Comparison of ENCODE assay signal across 24 mouse cellular contexts in genomic region chr6:24608129-24608528, GRCm38 (mm10). TPM values are rescaled to one million over a fixed set of nuclear protein-coding genes. Genes with fewer than 3 reads are reported as not detected.
DNase-seq lines count a peak whose midpoint lies in the region; ATAC-seq and TF ChIP-seq lines count a peak whose summit lies in the region.
"Had no signal": no experiment of that assay in that cellular context is flagged by ENCODE, and none has a peak within 500 bp of the region (broad histone marks: within the 10 kb centered on the region; RNA-seq: fewer than 3 reads in every experiment).

No protein-coding gene starts in this region.

- no peak for TF ChIP-seq POLR2A in myocyte (IDR thresholded peaks at IDR 0.05; ENCODE audit: insufficient read length, low read depth)

- H3K4me3 ChIP-seq in gastrocnemius, adult 2 months, result no peak overlapping the region
- no peak overlapping the region for H3K4me3 ChIP-seq in heart, postnatal 0 days (ENCODE audit: low read depth, low read length)
- H3K4me3 ChIP-seq in heart, embryonic 11.5 days (ENCODE audit: low read depth, low read length), result no peak overlapping the region
- no peak overlapping the region for H3K4me3 ChIP-seq in lung, embryonic 16.5 days (ENCODE audit: low read length)
- H3K4me3 ChIP-seq in myocyte, result no peak overlapping the region
- H3K4me3 ChIP-seq: embryonic facial prominence, embryonic 13.5 days; forebrain, embryonic 13.5 days; heart, embryonic 15.5 days; hindbrain, embryonic 15.5 days had no signal

- TF ChIP-seq EP300 in heart, postnatal 0 days (IDR thresholded peaks at IDR 0.05; ENCODE audit: low read depth), result no peak

- H3K4me1 ChIP-seq in heart, postnatal 0 days (ENCODE audit: control insufficient read depth, insufficient read depth), result peaks cover 11% of the 10 kb centered on the region
- 0 out of 2 replicates have a peak, but pooled peaks cover 6% of the 10 kb centered on the region for H3K4me1 ChIP-seq in heart, embryonic 11.5 days (ENCODE audit: control insufficient read depth, insufficient read depth, low read length)
- 0 out of 2 replicates have a peak, but pooled peaks cover 5% of the 10 kb centered on the region for H3K4me1 ChIP-seq in lung, embryonic 16.5 days (replicated peaks; ENCODE audit: control insufficient read depth, insufficient read depth, low read length)
- H3K4me1 ChIP-seq: embryonic facial prominence, embryonic 13.5 days; forebrain, embryonic 13.5 days; hindbrain, embryonic 15.5 days had no signal

- no peaks in the 10 kb centered on the region for H3K27me3 ChIP-seq in heart, postnatal 0 days (ENCODE audit: control insufficient read depth, insufficient read depth, low read length)
- H3K27me3 ChIP-seq in heart, embryonic 11.5 days (ENCODE audit: control insufficient read depth, insufficient read depth, low read length), result no peaks in the 10 kb centered on the region
- no peaks in the 10 kb centered on the region for H3K27me3 ChIP-seq in lung, embryonic 16.5 days (ENCODE audit: control insufficient read depth, insufficient read depth, low read depth, low read length)
- no peaks in the 10 kb centered on the region for H3K27me3 ChIP-seq in myocyte (ENCODE audit: control insufficient read depth, insufficient read depth, insufficient read length)
- H3K27me3 ChIP-seq: embryonic facial prominence, embryonic 13.5 days; forebrain, embryonic 13.5 days; heart, embryonic 15.5 days; hindbrain, embryonic 15.5 days had no signal

- peak; percentile 27; the same call in 1 of the 2 replicates for ATAC-seq in heart, postnatal 0 days (ENCODE audit: insufficient read depth, low read depth)
- no peak for ATAC-seq in heart, embryonic 11.5 days (replicated peaks; ENCODE audit: insufficient number of reproducible peaks, low FRiP score, low TSS enrichment)
- 0 out of 2 replicates have a peak, but pooled peaks have one; percentile 20 for ATAC-seq in lung, embryonic 16.5 days (ENCODE audit: low read depth)
- ATAC-seq: activated CD4-positive, CD25-positive, alpha-beta regulatory T cell, adult 4 months; CD4-positive, CD25-positive, alpha-beta regulatory T cell, adult 4 months; forebrain, embryonic 13.5 days; forebrain, postnatal 0 days; intestine, embryonic 16.5 days had no signal

- no peak for TF ChIP-seq CTCF in gastrocnemius, adult 2 months (IDR thresholded peaks at IDR 0.05)
- TF ChIP-seq CTCF in heart, postnatal 0 days (IDR thresholded peaks at IDR 0.05; ENCODE audit: low read depth), result no peak

- no peak overlapping the region for H3ac ChIP-seq in myocyte (ENCODE audit: control insufficient read depth, insufficient read length)

- no peak overlapping the region for H3K4me2 ChIP-seq in heart, postnatal 0 days (ENCODE audit: low read depth, low read length)
- H3K4me2 ChIP-seq in heart, embryonic 11.5 days, result no peak overlapping the region
- no peak overlapping the region for H3K4me2 ChIP-seq in lung, embryonic 16.5 days (ENCODE audit: low read depth, low read length)
- H3K4me2 ChIP-seq in myocyte (ENCODE audit: low read depth), result no peak overlapping the region
- H3K4me2 ChIP-seq: embryonic facial prominence, embryonic 13.5 days; forebrain, embryonic 13.5 days; heart, embryonic 15.5 days; hindbrain, embryonic 15.5 days had no signal

- H3K36me3 ChIP-seq in heart, postnatal 0 days (replicated peaks; ENCODE audit: control insufficient read depth, insufficient read depth, low read length), result peaks cover 52% of the 10 kb centered on the region
- H3K36me3 ChIP-seq in heart, embryonic 11.5 days (ENCODE audit: control insufficient read depth, insufficient read depth, low read length), result peaks cover 9% of the 10 kb centered on the region; the same call in 1 of the 2 replicates
- peaks cover under 1% of the 10 kb centered on the region; the same call in 1 of the 2 replicates for H3K36me3 ChIP-seq in lung, embryonic 16.5 days (ENCODE audit: control insufficient read depth, insufficient read depth, low read length)
- H3K36me3 ChIP-seq in myocyte (ENCODE audit: control insufficient read depth, insufficient read depth), result peaks cover 10% of the 10 kb centered on the region
- H3K36me3 ChIP-seq: hindbrain, embryonic 15.5 days had no signal

- no peak for DNase-seq in gastrocnemius, adult 2 months
- DNase-seq in gastrocnemius, adult 18-20 months (ENCODE audit: low spot score), result no peak
- no peak for DNase-seq in heart, postnatal 0 days (ENCODE audit: low spot score)
- no peak for DNase-seq in lung, adult 18-20 months
- no peak for DNase-seq in layer of hippocampus, adult 18-20 months (ENCODE audit: low spot score in 2 of 2)
- DNase-seq: adrenal gland, postnatal 14 days; B cell, adult 2 months; cerebellum, adult 11-12 months; cerebellum, adult 9-11 months; cerebellum, postnatal 36 days; forebrain, postnatal 0 days; gastrocnemius, postnatal 36 days; heart, postnatal 36 days had no signal

- 40% methylated on average over 4 of the region's 4 CpGs for WGBS in heart, postnatal 0 days
- 65% methylated on average over 4 of the region's 4 CpGs for WGBS in heart, embryonic 11.5 days (ENCODE audit: insufficient replicate concordance)
- 61% methylated on average over 4 of the region's 4 CpGs for WGBS in lung, embryonic 16.5 days

- no peaks in the 10 kb centered on the region for H3K79me2 ChIP-seq in myocyte (ENCODE audit: control insufficient read depth, insufficient read depth)

- peak overlapping the region; percentile 63 for H3K27ac ChIP-seq in gastrocnemius, adult 2 months
- no peak overlapping the region for H3K27ac ChIP-seq in heart, postnatal 0 days (ENCODE audit: low read depth)
- no peak overlapping the region for H3K27ac ChIP-seq in heart, embryonic 11.5 days (ENCODE audit: low read depth, low read length)
- no peak overlapping the region for H3K27ac ChIP-seq in lung, embryonic 16.5 days (ENCODE audit: low read length)
- H3K27ac ChIP-seq: embryonic facial prominence, embryonic 13.5 days; forebrain, embryonic 13.5 days; heart, embryonic 15.5 days; hindbrain, embryonic 15.5 days had no signal

- intact Hi-C loops in gastrocnemius, adult 2 months (cut with DNase I), result no loop called here

- no peak overlapping the region for H3K9ac ChIP-seq in heart, postnatal 0 days (replicated peaks; ENCODE audit: low read depth, low read length)
- H3K9ac ChIP-seq in heart, embryonic 11.5 days (ENCODE audit: low read depth, low read length), result no peak overlapping the region
- H3K9ac ChIP-seq in lung, embryonic 16.5 days (ENCODE audit: low read length), result no peak overlapping the region
- H3K9ac ChIP-seq: embryonic facial prominence, embryonic 13.5 days; forebrain, embryonic 13.5 days; forebrain, postnatal 0 days; heart, embryonic 15.5 days; hindbrain, embryonic 15.5 days had no signal

- no peaks in the 10 kb centered on the region for H3K9me3 ChIP-seq in heart, postnatal 0 days (replicated peaks; ENCODE audit: control insufficient read depth, low read length)
- H3K9me3 ChIP-seq in heart, embryonic 11.5 days (replicated peaks; ENCODE audit: control insufficient read depth, low read length), result no peaks in the 10 kb centered on the region
- H3K9me3 ChIP-seq in lung, embryonic 16.5 days (ENCODE audit: control insufficient read depth, low read length), result no peaks in the 10 kb centered on the region
- H3K9me3 ChIP-seq: embryonic facial prominence, embryonic 13.5 days; forebrain, embryonic 13.5 days; heart, embryonic 15.5 days; hindbrain, embryonic 15.5 days had no signal

TF ChIP-seq in myocyte, 11 proteins besides CTCF, POLR2A, EP300 and RAD21:
- TF ChIP-seq TCF3 (IDR thresholded peaks at IDR 0.05; ENCODE audit: insufficient read length, low read depth) (no peak), POLR2AphosphoS2 (IDR thresholded peaks at IDR 0.05; ENCODE audit: insufficient read length, low read depth) (peak; percentile 31)

RNA-seq across cellular contexts. Expression of gene Lmod2, which starts 10.6 kb away (rescaled TPM):
- total RNA-seq in gastrocnemius, adult 2 months (2021), result 100 to 1,000 TPM; 105 to 286 TPM
- 100 to 1,000 TPM; 254 to 431 TPM for total RNA-seq in gastrocnemius, adult 18-20 months (2021)
- total RNA-seq in heart, postnatal 0 days (2014; rRNA removed; ENCODE audit: low replicate concordance), result 51.9 and 68.1 TPM in 2 replicates
- 62.2 and 70.3 TPM in 2 replicates for polyA plus RNA-seq in heart, postnatal 0 days (2015; fragmentation: Nextera tagmentation; extraction: Ambion mirVana)
- 43.7 and 53.6 TPM in 2 replicates for polyA plus RNA-seq in heart, embryonic 11.5 days (2014; fragmentation: Nextera tagmentation; extraction: Ambion mirVana)
- 1.3 and 1.7 TPM in 2 replicates for polyA plus RNA-seq in lung, embryonic 16.5 days (2015; fragmentation: Nextera tagmentation; extraction: Ambion mirVana)
- 33.6 TPM for polyA plus RNA-seq in myocyte (2012; fragmentation: generic; extraction: Trizol)
- total RNA-seq in layer of hippocampus, adult 18-20 months (2021), result not detected
- total RNA-seq: adrenal gland, postnatal 14 days; forebrain, postnatal 0 days had no signal
- polyA plus RNA-seq: activated CD4-positive, CD25-positive, alpha-beta regulatory T cell, adult 4 months; CD4-positive, CD25-positive, alpha-beta regulatory T cell, adult 4 months; forebrain, embryonic 13.5 days; forebrain, postnatal 0 days; hindbrain, embryonic 11.5 days; hindbrain, embryonic 15.5 days; intestine, embryonic 16.5 days had no signal

RNA-seq across cellular contexts. Expression of gene Wasl, which starts 56.7 kb away (rescaled TPM):
- total RNA-seq in gastrocnemius, adult 2 months (2021), result 10 to 100 TPM; 15.3 to 18.1 TPM
- total RNA-seq in gastrocnemius, adult 18-20 months (2021), result 10 to 100 TPM; 14.8 to 18.9 TPM
- total RNA-seq in heart, postnatal 0 days (2014; rRNA removed; ENCODE audit: low replicate concordance), result 19.0 and 19.2 TPM in 2 replicates
- 49.0 and 53.0 TPM in 2 replicates for polyA plus RNA-seq in heart, postnatal 0 days (2015; fragmentation: Nextera tagmentation; extraction: Ambion mirVana)
- 37.5 and 47.1 TPM in 2 replicates for polyA plus RNA-seq in heart, embryonic 11.5 days (2014; fragmentation: Nextera tagmentation; extraction: Ambion mirVana)
- 53.6 and 67.9 TPM in 2 replicates for polyA plus RNA-seq in lung, embryonic 16.5 days (2015; fragmentation: Nextera tagmentation; extraction: Ambion mirVana)
- 10.8 TPM for polyA plus RNA-seq in myocyte (2012; fragmentation: generic; extraction: Trizol)
- total RNA-seq in layer of hippocampus, adult 18-20 months (2021), result 100 to 1,000 TPM; 144 to 162 TPM

Comparison
In these comparisons a context has a peak if more than half of its experiments do, and no peak if none do; other contexts are left out.
1. RNA of gene Lmod2, which starts 10.6 kb away (total RNA-seq): 254 to 431 TPM in gastrocnemius, adult 18-20 months, 105 to 286 TPM in gastrocnemius, adult 2 months and 51.9 to 68.1 TPM in heart, postnatal 0 days; not detected in layer of hippocampus, adult 18-20 months; every median in the first group is over 10 times any median in the second.